Mouse (Mus musculus): ENCODE measurements around the gene Tnk1. TPM values are rescaled to one million over a fixed set of nuclear protein-coding genes. Genes with fewer than 3 reads are reported as not detected.

The Tnk1 gene
- polyA plus RNA-seq, 1 experiment from 2014 or later: 3.2 TPM

GRCm38 (mm10) chr11:69894671-69895070 lies 36.1 kb upstream of the Tnk1 start:
- DNase-seq (ENCODE audit: low spot score) (no peak), ATAC-seq (ENCODE audit: low read depth) (no peak)
- no peak overlapping the region for H3K9ac ChIP-seq (ENCODE audit: low read depth, low read length)
- peaks cover 9% of the 10 kb centered on the region for H3K4me1 ChIP-seq (ENCODE audit: control insufficient read depth, insufficient read depth, low read length)
- H3K4me3 ChIP-seq (ENCODE audit: low read depth, low read length): no peak overlapping the region
- H3K9me3 ChIP-seq (ENCODE audit: control insufficient read depth, low read length): no peaks in the 10 kb centered on the region
- no peaks in the 10 kb centered on the region for H3K27me3 ChIP-seq (replicated peaks; ENCODE audit: control insufficient read depth, insufficient read depth, low read length)
- H3K4me2 ChIP-seq (ENCODE audit: low read depth, low read length): no peak overlapping the region
- H3K36me3 ChIP-seq (ENCODE audit: control insufficient read depth, insufficient read depth, low read length): no peaks in the 10 kb centered on the region
- 65% methylated on average over 5 of the region's 5 CpGs for WGBS
- no peak overlapping the region for H3K27ac ChIP-seq (replicated peaks; ENCODE audit: low read depth, low read length)

- H3K4me2 ChIP-seq (ENCODE audit: low read depth, low read length): no peak overlapping the region
- WGBS: 74% methylated on average over 4 of the region's 4 CpGs
- H3K9ac ChIP-seq (ENCODE audit: low read depth, low read length): no peak overlapping the region
- H3K27me3 ChIP-seq (replicated peaks; ENCODE audit: control insufficient read depth, insufficient read depth, low read length): no peaks in the 10 kb centered on the region
- H3K4me3 ChIP-seq (ENCODE audit: low read depth, low read length): no peak overlapping the region
- no peak overlapping the region for H3K27ac ChIP-seq (replicated peaks; ENCODE audit: low read depth, low read length)
- DNase-seq (ENCODE audit: low spot score) (no peak), ATAC-seq (ENCODE audit: low read depth) (no peak)
- no peaks in the 10 kb centered on the region for H3K4me1 ChIP-seq (ENCODE audit: control insufficient read depth, insufficient read depth, low read length)
- H3K9me3 ChIP-seq (ENCODE audit: control insufficient read depth, low read length): no peaks in the 10 kb centered on the region
- no peaks in the 10 kb centered on the region for H3K36me3 ChIP-seq (ENCODE audit: control insufficient read depth, insufficient read depth, low read length)
Observed at GRCm38 (mm10) chr11:69891482-69891881, 33.0 kb upstream of the Tnk1 start.

- Histone ChIP-seq H3K9me3 (ENCODE audit: control insufficient read depth, low read length) (no peaks in the 10 kb centered on the region), H3K9ac (ENCODE audit: low read depth, low read length) (no peak overlapping the region), H3K4me3 (ENCODE audit: low read depth, low read length) (no peak overlapping the region), H3K27ac (replicated peaks; ENCODE audit: low read depth, low read length) (no peak overlapping the region), H3K27me3 (replicated peaks; ENCODE audit: control insufficient read depth, insufficient read depth, low read length) (no peaks in the 10 kb centered on the region), H3K4me1 (ENCODE audit: control insufficient read depth, insufficient read depth, low read length) (no peaks in the 10 kb centered on the region; the same call in 1 of the 2 replicates), H3K4me2 (ENCODE audit: low read depth, low read length) (no peak overlapping the region), H3K36me3 (ENCODE audit: control insufficient read depth, insufficient read depth, low read length) (no peaks in the 10 kb centered on the region)
- ATAC-seq (ENCODE audit: low read depth) (no peak), DNase-seq (ENCODE audit: low spot score) (no peak)
- WGBS: 64% methylated on average over 8 of the region's 8 CpGs
Observed at GRCm38 (mm10) chr11:69886907-69887635, 28.5 kb upstream of the Tnk1 start.

- 82% methylated on average over 8 of the region's 8 CpGs for WGBS
- Histone ChIP-seq H3K4me1 (ENCODE audit: control insufficient read depth, insufficient read depth, low read length) (peaks cover 15% of the 10 kb centered on the region), H3K36me3 (ENCODE audit: control insufficient read depth, insufficient read depth, low read length) (no peaks in the 10 kb centered on the region), H3K27me3 (replicated peaks; ENCODE audit: control insufficient read depth, insufficient read depth, low read length) (no peaks in the 10 kb centered on the region), H3K27ac (replicated peaks; ENCODE audit: low read depth, low read length) (no peak overlapping the region), H3K9me3 (ENCODE audit: control insufficient read depth, low read length) (no peaks in the 10 kb centered on the region), H3K4me2 (ENCODE audit: low read depth, low read length) (no peak overlapping the region), H3K9ac (ENCODE audit: low read depth, low read length) (no peak overlapping the region), H3K4me3 (ENCODE audit: low read depth, low read length) (no peak overlapping the region)
- ATAC-seq (ENCODE audit: low read depth) (no peak), DNase-seq (ENCODE audit: low spot score) (no peak)
Observed at GRCm38 (mm10) chr11:69884663-69885062, 26.1 kb upstream of the Tnk1 start.

GRCm38 (mm10) chr11:69884240-69884639 lies 25.7 kb upstream of the Tnk1 start:
- 75% methylated on average over 9 of the region's 9 CpGs for WGBS
- Histone ChIP-seq H3K4me2 (ENCODE audit: low read depth, low read length) (no peak overlapping the region), H3K9ac (ENCODE audit: low read depth, low read length) (no peak overlapping the region), H3K4me1 (ENCODE audit: control insufficient read depth, insufficient read depth, low read length) (peaks cover 19% of the 10 kb centered on the region), H3K27ac (replicated peaks; ENCODE audit: low read depth, low read length) (no peak overlapping the region), H3K36me3 (ENCODE audit: control insufficient read depth, insufficient read depth, low read length) (no peaks in the 10 kb centered on the region), H3K4me3 (ENCODE audit: low read depth, low read length) (no peak overlapping the region), H3K9me3 (ENCODE audit: control insufficient read depth, low read length) (no peaks in the 10 kb centered on the region), H3K27me3 (replicated peaks; ENCODE audit: control insufficient read depth, insufficient read depth, low read length) (no peaks in the 10 kb centered on the region)
- ATAC-seq (ENCODE audit: low read depth) (no peak), DNase-seq (ENCODE audit: low spot score) (no peak)

GRCm38 (mm10) chr11:69883527-69884151 lies 25.1 kb upstream of the Tnk1 start:
- Histone ChIP-seq H3K27ac (replicated peaks; ENCODE audit: low read depth, low read length) (no peak overlapping the region), H3K4me1 (ENCODE audit: control insufficient read depth, insufficient read depth, low read length) (peaks cover 22% of the 10 kb centered on the region), H3K9me3 (ENCODE audit: control insufficient read depth, low read length) (no peaks in the 10 kb centered on the region), H3K27me3 (replicated peaks; ENCODE audit: control insufficient read depth, insufficient read depth, low read length) (no peaks in the 10 kb centered on the region), H3K36me3 (ENCODE audit: control insufficient read depth, insufficient read depth, low read length) (no peaks in the 10 kb centered on the region), H3K9ac (ENCODE audit: low read depth, low read length) (no peak overlapping the region), H3K4me3 (ENCODE audit: low read depth, low read length) (no peak overlapping the region), H3K4me2 (ENCODE audit: low read depth, low read length) (no peak overlapping the region)
- 77% methylated on average over 8 of the region's 8 CpGs for WGBS
- DNase-seq (ENCODE audit: low spot score) (no peak), ATAC-seq (ENCODE audit: low read depth) (no peak)

GRCm38 (mm10) chr11:69883066-69883465 lies 24.5 kb upstream of the Tnk1 start:
- Histone ChIP-seq H3K27ac (replicated peaks; ENCODE audit: low read depth, low read length) (no peak overlapping the region), H3K9ac (ENCODE audit: low read depth, low read length) (no peak overlapping the region), H3K4me2 (ENCODE audit: low read depth, low read length) (no peak overlapping the region), H3K4me1 (ENCODE audit: control insufficient read depth, insufficient read depth, low read length) (peaks cover 24% of the 10 kb centered on the region), H3K9me3 (ENCODE audit: control insufficient read depth, low read length) (no peaks in the 10 kb centered on the region), H3K36me3 (ENCODE audit: control insufficient read depth, insufficient read depth, low read length) (no peaks in the 10 kb centered on the region), H3K27me3 (replicated peaks; ENCODE audit: control insufficient read depth, insufficient read depth, low read length) (no peaks in the 10 kb centered on the region), H3K4me3 (ENCODE audit: low read depth, low read length) (no peak overlapping the region)
- ATAC-seq (ENCODE audit: low read depth) (no peak), DNase-seq (ENCODE audit: low spot score) (no peak)
- WGBS: 63% methylated on average over 4 of the region's 4 CpGs

GRCm38 (mm10) chr11:69881787-69882670 lies 23.5 kb upstream of the Tnk1 start:
- Histone ChIP-seq H3K4me3 (ENCODE audit: low read depth, low read length) (peak overlapping the region; percentile 56), H3K4me2 (ENCODE audit: low read depth, low read length) (peak overlapping the region; percentile 92), H3K36me3 (ENCODE audit: control insufficient read depth, insufficient read depth, low read length) (no peaks in the 10 kb centered on the region), H3K9me3 (ENCODE audit: control insufficient read depth, low read length) (no peaks in the 10 kb centered on the region), H3K9ac (ENCODE audit: low read depth, low read length) (peak overlapping the region; percentile 72), H3K4me1 (ENCODE audit: control insufficient read depth, insufficient read depth, low read length) (peaks cover 30% of the 10 kb centered on the region), H3K27ac (replicated peaks; ENCODE audit: low read depth, low read length) (peak overlapping the region; percentile 91), H3K27me3 (replicated peaks; ENCODE audit: control insufficient read depth, insufficient read depth, low read length) (no peaks in the 10 kb centered on the region)
- ATAC-seq (ENCODE audit: low read depth) (no peak), DNase-seq (ENCODE audit: low spot score) (no peak)
- WGBS: 51% methylated on average over 21 of the region's 21 CpGs

Measured in embryonic facial prominence, embryonic 14.5 days (tissue).